Mouse (Mus musculus) Muller cell, postnatal 12 days (primary cell): ENCODE data around the gene Krt10.

ENCODE experiments used
- DNase-seq: peaks from one replicate; pipeline ENCODE4 v3.0.0-alpha.2; 2015; ENCODE audit errors: inconsistent ontology term

The Krt10 gene

GRCm38 (mm10) chr11:99374803-99375202 lies 14.4 kb downstream of the Krt10 start, which contains the start of gene Krt28:
TSS of gene Krt28 (minus strand) at chr11:99374903.
- no peak for DNase-seq

GRCm38 (mm10) chr11:99369853-99370451 lies 19.2 kb downstream of the Krt10 start:
- DNase-seq, result peak; percentile 7

- DNase-seq, result no peak
These were observed 19.9 kb downstream of the Krt10 start for GRCm38 (mm10) chr11:99369229-99369628.

GRCm38 (mm10) chr11:99366791-99367190 lies 22.4 kb downstream of the Krt10 start:
- no peak for DNase-seq

- DNase-seq, result peak; percentile 18
These were observed 24.8 kb downstream of the Krt10 start for GRCm38 (mm10) chr11:99364412-99364811.

- no peak for DNase-seq
These were observed 27.7 kb downstream of the Krt10 start for GRCm38 (mm10) chr11:99361423-99361822.

- DNase-seq, result no peak
These were observed 38.2 kb downstream of the Krt10 start, which contains the start of gene Krt27 for GRCm38 (mm10) chr11:99351004-99351403. TSS of gene Krt27 (minus strand) at chr11:99351104.

GRCm38 (mm10) chr11:99339299-99339847 lies 49.8 kb downstream of the Krt10 start:
- no peak for DNase-seq

- DNase-seq, result no peak
These were observed 51.3 kb downstream of the Krt10 start, which contains the start of gene Krt26 for GRCm38 (mm10) chr11:99337866-99338265. TSS of gene Krt26 (minus strand) at chr11:99337966.
